Mouse (Mus musculus): ENCODE results near the gene Adgrv1. TPM values are rescaled to one million over a fixed set of nuclear protein-coding genes. Genes with fewer than 3 reads are reported as not detected.
A peak's percentile ranks its signal among the peaks of the same experiment; 100 is the strongest.

Adgrv1 gene
- polyA plus RNA-seq, 1 experiment from 2014 or later = 0.37 TPM

GRCm38 (mm10) chr13:81342987-81343596 is 289.9 kb downstream of the Adgrv1 start:
- peaks cover 4% of the 10 kb centered on the region for H3K27me3 ChIP-seq
- POLR2A ChIA-PET = no interaction called here
- in situ Hi-C loops (cut with MboI; ENCODE audit: low pct_unique_long_range_greater_than_20kb) = no loop called here
- DNase-seq (ENCODE audit: low read depth, low spot score) (no peak), ATAC-seq (peak; percentile 60)
- TF ChIP-seq CTCF (IDR thresholded peaks at IDR 0.05) = no peak
- CTCF ChIA-PET = no interaction called here

GRCm38 (mm10) chr13:81335241-81335640 is 297.7 kb downstream of the Adgrv1 start:
- ChIA-PET POLR2A (no interaction called here), CTCF (no interaction called here)
- H3K27me3 ChIP-seq = peaks cover 17% of the 10 kb centered on the region
- in situ Hi-C loops (cut with MboI; ENCODE audit: low pct_unique_long_range_greater_than_20kb) = no loop called here
- TF ChIP-seq CTCF (IDR thresholded peaks at IDR 0.05) = no peak
- no peak for ATAC-seq
- DNase-seq (ENCODE audit: low read depth, low spot score) = no peak

GRCm38 (mm10) chr13:81332018-81332417 is 300.9 kb downstream of the Adgrv1 start:
- ChIA-PET CTCF (no interaction called here), POLR2A (no interaction called here)
- DNase-seq (ENCODE audit: low read depth, low spot score) (no peak), ATAC-seq (no peak)
- TF ChIP-seq CTCF (IDR thresholded peaks at IDR 0.05) = no peak
- H3K27me3 ChIP-seq = peaks cover 12% of the 10 kb centered on the region
- in situ Hi-C loops (cut with MboI; ENCODE audit: low pct_unique_long_range_greater_than_20kb) = no loop called here

GRCm38 (mm10) chr13:81329762-81330161 is 303.2 kb downstream of the Adgrv1 start:
- ATAC-seq = no peak
- TF ChIP-seq CTCF (IDR thresholded peaks at IDR 0.05) = no peak
- DNase-seq (ENCODE audit: low read depth, low spot score) = no peak
- H3K27me3 ChIP-seq = peaks cover 9% of the 10 kb centered on the region
- in situ Hi-C loops (cut with MboI; ENCODE audit: low pct_unique_long_range_greater_than_20kb) = no loop called here
- CTCF ChIA-PET = no interaction called here
- POLR2A ChIA-PET = no interaction called here

- peaks cover 11% of the 10 kb centered on the region for H3K27me3 ChIP-seq
- in situ Hi-C loops (cut with MboI; ENCODE audit: low pct_unique_long_range_greater_than_20kb) = no loop called here
- ChIA-PET CTCF (interaction anchor here (1.5 kb wide), 1 partner anchor 13 kb away, joined by 3 read pairs; no protein-coding TSS in a partner anchor), POLR2A (no interaction called here)
- no peak for DNase-seq (ENCODE audit: low read depth, low spot score)
- ATAC-seq = no peak
- TF ChIP-seq CTCF (IDR thresholded peaks at IDR 0.05) = no peak
These were observed 304.8 kb downstream of the Adgrv1 start for GRCm38 (mm10) chr13:81328181-81328580.

- DNase-seq (ENCODE audit: low read depth, low spot score) = no peak
- in situ Hi-C loops (cut with MboI; ENCODE audit: low pct_unique_long_range_greater_than_20kb) = no loop called here
- ATAC-seq = no peak
- peaks cover 11% of the 10 kb centered on the region for H3K27me3 ChIP-seq
- TF ChIP-seq CTCF (IDR thresholded peaks at IDR 0.05) = no peak
- ChIA-PET CTCF (no interaction called here), POLR2A (no interaction called here)
These were observed 307.2 kb downstream of the Adgrv1 start for GRCm38 (mm10) chr13:81325606-81326215.

- ATAC-seq = no peak
- POLR2A ChIA-PET = no interaction called here
These were observed 309.2 kb downstream of the Adgrv1 start for GRCm38 (mm10) chr13:81323546-81324316.

GRCm38 (mm10) chr13:81316581-81316980 is 316.4 kb downstream of the Adgrv1 start:
- DNase-seq (ENCODE audit: low read depth, low spot score) (no peak), ATAC-seq (no peak)
- CTCF ChIA-PET = interaction anchor here (1.6 kb wide), 1 partner anchor 434 kb away, joined by 7 read pairs; the partner anchor contains the start of gene Arrdc3
- in situ Hi-C loops (cut with MboI; ENCODE audit: low pct_unique_long_range_greater_than_20kb) = no loop called here
- no peak for TF ChIP-seq CTCF (IDR thresholded peaks at IDR 0.05)
- peaks cover 22% of the 10 kb centered on the region for H3K27me3 ChIP-seq
- POLR2A ChIA-PET = no interaction called here

More at GRCm38 (mm10) chr13:81323546-81324316, 309.2 kb downstream of the Adgrv1 start:
- CTCF ChIA-PET = no interaction called here
- H3K27me3 ChIP-seq = peaks cover 16% of the 10 kb centered on the region
- TF ChIP-seq CTCF (IDR thresholded peaks at IDR 0.05) = no peak
- in situ Hi-C loops (cut with MboI; ENCODE audit: low pct_unique_long_range_greater_than_20kb) = no loop called here
- DNase-seq (ENCODE audit: low read depth, low spot score) = no peak

- ChIA-PET CTCF (interaction anchor here (0.9 to 1.6 kb wide), 3 partner anchors 56 to 432 kb away, joined by 3 to 7 read pairs (median 4); partner anchors contain the start of gene Arrdc3), POLR2A (no interaction called here)
- ATAC-seq = peak; percentile 54
- TF ChIP-seq CTCF (IDR thresholded peaks at IDR 0.05) = peak; percentile 65
- H3K27me3 ChIP-seq = peaks cover 21% of the 10 kb centered on the region
- in situ Hi-C loops (cut with MboI; ENCODE audit: low pct_unique_long_range_greater_than_20kb) = loop anchor here (5.0 kb wide), 1 partner anchor 432 kb away; the partner anchor contains the start of gene Arrdc3
- no peak for DNase-seq (ENCODE audit: low read depth, low spot score)
These were observed 318.4 kb downstream of the Adgrv1 start for GRCm38 (mm10) chr13:81314306-81315120.

GRCm38 (mm10) chr13:81312148-81312547 is 320.8 kb downstream of the Adgrv1 start:
- no peak for DNase-seq (ENCODE audit: low read depth, low spot score)
- ChIA-PET POLR2A (no interaction called here), CTCF (interaction anchor here (1.1 to 1.5 kb wide), 2 partner anchors 35 to 430 kb away, joined by 3 to 4 read pairs; no protein-coding TSS in a partner anchor)
- peaks cover 10% of the 10 kb centered on the region for H3K27me3 ChIP-seq
- in situ Hi-C loops (cut with MboI; ENCODE audit: low pct_unique_long_range_greater_than_20kb) = loop anchor here (5.0 kb wide), 1 partner anchor 430 kb away; the partner anchor contains the start of gene Arrdc3
- ATAC-seq = no peak
- no peak for TF ChIP-seq CTCF (IDR thresholded peaks at IDR 0.05)
